Mouse (Mus musculus) monocyte, adult 2 months (primary cell): ENCODE results near the gene Olfr1277.

Experiments
- DNase-seq, 2 experiments: peaks; one replicate each; pipeline ENCODE4 v3.0.0; 2022; ENCODE audit warnings: low spot score in 2 of 2, low read depth in 1 of 2

Olfr1277 gene

GRCm38 (mm10) chr2:111274006-111274405 lies at the start of gene Olfr1277:
TSS of gene Olfr1277 (minus strand) at chr2:111274106.
- DNase-seq: no peak

GRCm38 (mm10) chr2:111313717-111314116 lies 39.8 kb upstream of the Olfr1277 start, which contains the start of gene Olfr1280:
TSS of gene Olfr1280 (plus strand) at chr2:111314017.
- DNase-seq: no peak

GRCm38 (mm10) chr2:111300374-111300773 lies 26.5 kb upstream of the Olfr1277 start, which contains the start of gene Olfr1279:
TSS of gene Olfr1279 (plus strand) at chr2:111300635.
- no peak for DNase-seq

- DNase-seq: no peak
Observed at GRCm38 (mm10) chr2:111298541-111298940, 24.6 kb upstream of the Olfr1277 start.

GRCm38 (mm10) chr2:111289836-111290235 lies 15.9 kb upstream of the Olfr1277 start, which contains the start of gene Olfr1278:
TSS of gene Olfr1278 (plus strand) at chr2:111290136.
- DNase-seq: no peak

- DNase-seq: no peak
Observed at GRCm38 (mm10) chr2:111254216-111254615, 19.7 kb downstream of the Olfr1277 start, which contains the start of gene Olfr1276. TSS of gene Olfr1276 (plus strand) at chr2:111254516.

- no peak for DNase-seq
Observed at GRCm38 (mm10) chr2:111235186-111235585, 38.7 kb downstream of the Olfr1277 start, which contains the start of gene Olfr1275. TSS of gene Olfr1275 (minus strand) at chr2:111235286.

GRCm38 (mm10) chr2:111229502-111229901 lies 44.4 kb downstream of the Olfr1277 start, which contains the start of gene 4930430A15Rik:
TSS of gene 4930430A15Rik (minus strand) at chr2:111229602.
- DNase-seq: no peak
